Mouse (Mus musculus) lung, embryonic 14.5 days (tissue): ENCODE data around the gene Ccdc8. TPM values are rescaled to one million over a fixed set of nuclear protein-coding genes. Genes with fewer than 3 reads are reported as not detected.

ENCODE experiments used
- ATAC-seq: fragments of 200-750 bp; cut with Nextera tagmentation; 2 replicates; pipeline ENCODE4 v1.8.0; 2017; ENCODE audit warnings: mild to moderate bottlenecking, moderate TSS enrichment, moderate library complexity; ENCODE audit not compliant: insufficient read depth
- DNase-seq: peaks from one replicate; pipeline ENCODE4 v3.0.0-alpha.2; 2015
- H3K27ac ChIP-seq: fragments of 300-500 bp; sonication (generic); 2 replicates; pipeline ENCODE4 v1.5.1; 2014; ENCODE audit warnings: low read depth, mild to moderate bottlenecking, moderate library complexity
- H3K27me3 ChIP-seq: fragments of 300-500 bp; sonication (generic); 2 replicates; pipeline ENCODE4 v1.6.1; 2014; ENCODE audit warnings: low read length, control low read depth; ENCODE audit not compliant: insufficient read depth
- H3K36me3 ChIP-seq: fragments of 300-500 bp; sonication (generic); 2 replicates; pipeline ENCODE4 v1.6.1; 2014; ENCODE audit warnings: control low read depth; ENCODE audit not compliant: insufficient read depth
- H3K4me1 ChIP-seq: fragments of 300-500 bp; sonication (generic); 2 replicates; pipeline ENCODE4 v1.6.1; 2014; ENCODE audit warnings: antibody characterized with exemption, control low read depth; ENCODE audit not compliant: insufficient read depth
- H3K4me2 ChIP-seq: fragments of 300-500 bp; sonication (generic); 2 replicates; pipeline ENCODE4 v1.6.1; 2014; ENCODE audit warnings: mild to moderate bottlenecking
- H3K4me3 ChIP-seq: fragments of 300-500 bp; sonication (generic); 2 replicates; pipeline ENCODE4 v1.5.1; 2014; ENCODE audit warnings: low read depth, low read length
- H3K9ac ChIP-seq: fragments of 300-500 bp; sonication (generic); 2 replicates; pipeline ENCODE4 v1.6.1; 2014
- H3K9me3 ChIP-seq: fragments of 300-500 bp; sonication (generic); 2 replicates; pipeline ENCODE4 v1.6.1; 2016; ENCODE audit warnings: low read depth, low read length, control low read depth
- CTCF ChIP-seq: IDR thresholded peaks from 2 replicates; pipeline ENCODE4 v1.5.1; 2016; ENCODE audit warnings: antibody characterized with exemption, low read depth
- WGBS: fragments of 180-500 bp; shearing (Covaris S2); extraction: QIAGEN DNeasy Blood & Tissue Kit; methylation state at CpG from one replicate; pipeline ENCODE4 v1.1.7; 2014; 5-methylcytosine and 5-hydroxymethylcytosine counted together
- polyA plus RNA-seq: library from polyadenylated mRNA; unstranded; fragments of >200 nt; fragmentation: Nextera tagmentation; extraction: Ambion mirVana; gene quantifications from 2 replicates; pipeline ENCODE4 v1.2.1, GENCODE M21; 2014

Gene Ccdc8
- 27.3 and 29.2 TPM in 2 replicates for polyA plus RNA-seq

- ATAC-seq = no peak
- peak within 1 kb of the TSS; percentile 86 for H3K4me2 ChIP-seq
- no peaks in the 10 kb centered on the region for H3K9me3 ChIP-seq
- peak within 1 kb of the TSS; percentile 83 for H3K9ac ChIP-seq
- peaks cover 19% of the 10 kb centered on the region for H3K36me3 ChIP-seq
- H3K4me3 ChIP-seq = peak within 1 kb of the TSS; percentile 71
- H3K4me1 ChIP-seq = peaks cover 28% of the 10 kb centered on the region
- WGBS = 89% methylated on average over 5 of the region's 5 CpGs
- no peak for TF ChIP-seq CTCF
- H3K27me3 ChIP-seq = no peaks in the 10 kb centered on the region
- DNase-seq = no peak
- peak within 1 kb of the TSS; percentile 95 for H3K27ac ChIP-seq
Observed at GRCm38 (mm10) chr7:16992451-16992807, at the start of gene Ccdc8. Gene Ccdc8, plus strand, starts transcription at chr7:16992708.

- Histone ChIP-seq H3K27me3 (peaks cover 30% of the 10 kb centered on the region), H3K27ac (no peak overlapping the region), H3K4me1 (peaks cover 15% of the 10 kb centered on the region; the same call in 1 of the 2 replicates), H3K9me3 (no peaks in the 10 kb centered on the region), H3K36me3 (no peaks in the 10 kb centered on the region), H3K9ac (no peak overlapping the region), H3K4me3 (no peak overlapping the region), H3K4me2 (no peak overlapping the region)
- 42% methylated on average over 4 of the region's 4 CpGs for WGBS
- ATAC-seq (no peak), DNase-seq (no peak)
- no peak for TF ChIP-seq CTCF
Observed at GRCm38 (mm10) chr7:16942861-16943260, 49.6 kb upstream of the Ccdc8 start.

DNA sequence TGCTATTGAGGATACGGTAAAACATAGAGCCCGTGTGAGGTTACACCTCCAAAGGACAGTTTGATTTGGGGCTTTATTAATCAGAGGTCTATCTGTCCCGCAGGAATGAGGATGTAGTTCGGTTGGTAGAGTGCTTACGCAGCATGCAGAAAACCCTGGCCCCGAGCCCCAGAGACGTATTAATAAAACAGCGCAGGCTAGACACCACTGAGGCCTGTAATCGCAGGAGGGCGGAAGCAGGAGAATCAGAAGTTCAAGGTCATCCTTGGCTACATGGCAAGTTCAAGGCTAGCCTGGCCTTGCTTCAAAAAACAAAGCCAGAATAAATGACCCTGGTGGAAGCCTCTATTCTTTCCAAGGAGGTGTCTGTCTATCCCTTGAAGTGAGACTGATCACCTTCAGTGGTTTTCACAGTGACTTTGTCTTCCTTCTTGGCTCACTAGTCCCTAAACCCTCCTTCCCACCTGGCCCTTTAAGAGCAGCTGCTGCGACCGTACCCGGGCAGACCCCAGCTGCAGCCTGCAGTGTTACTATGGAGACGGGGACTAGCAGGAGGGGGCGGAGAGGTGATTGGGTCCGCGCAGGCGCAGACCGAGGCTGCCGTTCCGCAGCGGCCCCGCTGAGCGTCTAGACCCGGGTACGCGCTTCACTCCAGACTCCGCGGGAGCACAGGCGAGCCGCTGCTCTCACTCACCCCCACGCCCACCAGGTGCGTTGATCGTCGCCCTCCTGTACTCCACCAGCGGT lies 48.3 kb upstream of the Ccdc8 start, which contains the start of gene Pnmal2:
Gene Pnmal2 (plus strand): TSS at position 622 of the 747 bp plus-strand sequence.
- H3K4me3 ChIP-seq = peak within 1 kb of the TSS; percentile 56
- WGBS = 12% methylated on average over 36 of the region's 36 CpGs
- peaks cover 22% of the 10 kb centered on the region; the same call in 1 of the 2 replicates for H3K4me1 ChIP-seq
- peak within 1 kb of the TSS; percentile 58 for H3K9ac ChIP-seq
- peaks cover 34% of the 10 kb centered on the region for H3K27me3 ChIP-seq
- ATAC-seq (peak; percentile 83), DNase-seq (peak; percentile 94)
- H3K36me3 ChIP-seq = no peaks in the 10 kb centered on the region
- TF ChIP-seq CTCF = no peak
- H3K4me2 ChIP-seq = peak within 1 kb of the TSS; percentile 86
- no peaks in the 10 kb centered on the region for H3K9me3 ChIP-seq
- no peak within 1 kb of the TSS for H3K27ac ChIP-seq

- ATAC-seq = no peak; the same call in 1 of the 2 replicates
- H3K27ac ChIP-seq = no peak overlapping the region
- no peaks in the 10 kb centered on the region for H3K9me3 ChIP-seq
- DNase-seq = no peak
- 2% methylated on average over 22 of the region's 22 CpGs for WGBS
- H3K36me3 ChIP-seq = no peaks in the 10 kb centered on the region
- TF ChIP-seq CTCF = no peak
- H3K4me2 ChIP-seq = peak overlapping the region; percentile 86
- peaks cover 22% of the 10 kb centered on the region; the same call in 1 of the 2 replicates for H3K4me1 ChIP-seq
- H3K4me3 ChIP-seq = peak overlapping the region; percentile 56
- peak overlapping the region; percentile 58 for H3K9ac ChIP-seq
- H3K27me3 ChIP-seq = peaks cover 34% of the 10 kb centered on the region
Observed at GRCm38 (mm10) chr7:16944808-16945315, 47.6 kb upstream of the Ccdc8 start.

DNA sequence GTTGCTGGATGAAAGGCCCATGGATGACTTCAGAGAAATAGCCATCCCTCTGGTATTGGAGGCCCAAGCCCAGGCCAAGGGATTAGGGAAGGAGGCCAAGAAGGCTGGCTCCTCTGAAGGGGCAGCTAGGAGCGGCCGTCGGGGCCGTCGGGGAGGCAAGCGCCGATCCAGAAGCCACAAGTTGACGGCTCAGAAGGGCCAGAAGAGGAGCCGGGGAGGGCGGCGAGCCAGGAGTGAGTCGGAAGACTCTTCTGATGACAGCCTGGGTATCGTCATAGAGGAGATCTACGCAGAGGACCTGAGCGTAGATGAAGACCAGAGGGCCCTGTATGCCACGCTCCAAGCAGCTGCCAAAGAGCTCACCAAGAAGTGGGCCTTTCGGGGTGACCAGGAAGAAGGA lies 47.1 kb upstream of the Ccdc8 start:
- 16% methylated on average over 17 of the region's 17 CpGs for WGBS
- no peaks in the 10 kb centered on the region for H3K9me3 ChIP-seq
- peaks cover 22% of the 10 kb centered on the region; the same call in 1 of the 2 replicates for H3K4me1 ChIP-seq
- peak overlapping the region; percentile 56 for H3K4me3 ChIP-seq
- peak overlapping the region; percentile 86 for H3K4me2 ChIP-seq
- no peak overlapping the region for H3K27ac ChIP-seq
- no peak for TF ChIP-seq CTCF
- peaks cover 34% of the 10 kb centered on the region for H3K27me3 ChIP-seq
- H3K36me3 ChIP-seq = no peaks in the 10 kb centered on the region
- DNase-seq (no peak), ATAC-seq (no peak)
- H3K9ac ChIP-seq = peak overlapping the region; percentile 58; the same call in 1 of the 2 replicates

DNA sequence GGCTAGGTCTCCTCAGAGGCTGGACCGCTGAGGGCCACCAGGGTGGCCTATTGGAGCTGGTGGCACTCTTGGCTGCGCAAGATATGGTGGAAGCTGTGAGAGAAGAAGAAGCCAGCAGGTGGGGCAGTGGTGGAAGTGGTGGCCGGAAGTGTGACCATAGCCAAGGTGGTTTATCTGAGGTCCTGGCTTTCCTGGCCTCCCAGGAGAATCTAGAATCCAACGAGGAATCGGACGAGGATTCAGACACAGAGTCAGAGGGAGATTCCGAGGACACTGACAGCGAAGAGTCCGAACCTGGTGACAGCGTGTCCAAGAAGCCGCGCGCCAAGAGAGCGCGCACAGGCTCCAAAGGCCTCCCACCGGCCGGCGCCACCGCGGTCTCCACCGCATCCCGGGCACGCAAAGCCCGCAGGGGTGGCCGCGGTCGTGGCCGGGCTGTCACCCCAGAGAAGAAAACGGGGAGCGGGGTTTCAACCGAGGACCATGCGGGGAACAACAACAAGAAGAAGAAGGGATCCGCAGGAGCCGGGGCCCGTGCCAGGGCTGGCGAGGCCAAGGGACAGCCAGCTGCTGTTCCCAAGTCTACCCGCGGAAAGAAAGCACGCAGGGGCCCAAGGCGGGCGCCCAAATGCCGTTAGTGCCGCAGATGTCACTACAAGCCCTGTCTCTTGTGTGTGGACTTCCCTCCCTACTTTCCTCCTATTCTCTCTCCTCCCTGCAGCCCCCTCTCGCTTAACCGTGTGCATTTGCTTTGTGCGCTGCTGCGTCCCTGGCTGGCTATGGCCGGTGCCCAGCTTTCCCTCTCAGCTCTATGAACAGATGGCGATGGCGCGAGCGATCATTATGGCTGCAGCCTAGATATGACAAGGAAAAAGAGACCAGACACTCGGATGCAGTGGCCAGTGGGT lies 45.8 kb upstream of the Ccdc8 start:
- no peaks in the 10 kb centered on the region for H3K36me3 ChIP-seq
- DNase-seq (no peak), ATAC-seq (no peak)
- H3K27ac ChIP-seq = no peak overlapping the region
- H3K4me2 ChIP-seq = peak overlapping the region; percentile 72
- WGBS = 5% methylated on average over 53 of the region's 53 CpGs
- peaks cover 34% of the 10 kb centered on the region for H3K27me3 ChIP-seq
- H3K4me3 ChIP-seq = peak overlapping the region; percentile 35
- no peaks in the 10 kb centered on the region for H3K9me3 ChIP-seq
- peak overlapping the region; percentile 38 for H3K9ac ChIP-seq
- peaks cover 22% of the 10 kb centered on the region; the same call in 1 of the 2 replicates for H3K4me1 ChIP-seq
- peak; percentile 36; the same call in 1 of the 2 replicates for TF ChIP-seq CTCF
